Mouse (Mus musculus): ENCODE measurements around the gene Ttc26. TPM values are rescaled to one million over a fixed set of nuclear protein-coding genes. Genes with fewer than 3 reads are reported as not detected.
A peak's percentile ranks its signal among the peaks of the same experiment; 100 is the strongest.

Ttc26 gene
- polyA plus RNA-seq, 1 experiment, result 14.3 TPM

- Histone ChIP-seq H3K27ac (ENCODE audit: insufficient read depth, low read length) (no peak overlapping the region), H3K4me1 (ENCODE audit: control insufficient read depth, insufficient read depth, low read length) (peaks cover 3% of the 10 kb centered on the region), H3K9ac (ENCODE audit: low read depth, poor library complexity, severe bottlenecking) (no peak overlapping the region), H3K4me3 (ENCODE audit: low read depth, low read length) (no peak overlapping the region), H3K9me3 (replicated peaks; ENCODE audit: control insufficient read depth, insufficient read depth, low read length, poor library complexity, severe bottlenecking) (peaks cover 8% of the 10 kb centered on the region), H3K36me3 (ENCODE audit: control insufficient read depth, insufficient read depth, low read length, poor library complexity, severe bottlenecking) (no peaks in the 10 kb centered on the region), H3K27me3 (ENCODE audit: control insufficient read depth, insufficient read depth, low read length, poor library complexity, severe bottlenecking) (no peaks in the 10 kb centered on the region)
- TF ChIP-seq CTCF (IDR thresholded peaks at IDR 0.05; ENCODE audit: low read depth, low read length) (no peak), EP300 (IDR thresholded peaks at IDR 0.05; ENCODE audit: insufficient read depth, low read depth, low read length) (peak; percentile 92; the same call in 1 of the 2 replicates), POLR2A (IDR thresholded peaks at IDR 0.05; ENCODE audit: insufficient read depth, low read length) (no peak)
Measured at GRCm38 (mm10) chr6:38361937-38362336, 19.3 kb upstream of the Ttc26 start.

- no peak for TF ChIP-seq CTCF (IDR thresholded peaks at IDR 0.05; ENCODE audit: low read depth, low read length)
- TF ChIP-seq POLR2A (IDR thresholded peaks at IDR 0.05; ENCODE audit: insufficient read depth, low read length), result no peak
- TF ChIP-seq EP300 (IDR thresholded peaks at IDR 0.05; ENCODE audit: insufficient read depth, low read depth, low read length), result peak; percentile 70; the same call in 1 of the 2 replicates
- no peak overlapping the region for H3K4me3 ChIP-seq (ENCODE audit: low read depth, low read length)
- H3K9me3 ChIP-seq (replicated peaks; ENCODE audit: control insufficient read depth, insufficient read depth, low read length, poor library complexity, severe bottlenecking), result peaks cover 8% of the 10 kb centered on the region
- H3K4me1 ChIP-seq (ENCODE audit: control insufficient read depth, insufficient read depth, low read length), result peaks cover 3% of the 10 kb centered on the region
- H3K27ac ChIP-seq (ENCODE audit: insufficient read depth, low read length), result peak overlapping the region; percentile 66
- 0 out of 2 replicates have a peak overlapping the region, but pooled peaks have one; percentile 8 for H3K9ac ChIP-seq (ENCODE audit: low read depth, poor library complexity, severe bottlenecking)
- H3K27me3 ChIP-seq (ENCODE audit: control insufficient read depth, insufficient read depth, low read length, poor library complexity, severe bottlenecking), result no peaks in the 10 kb centered on the region
- no peaks in the 10 kb centered on the region for H3K36me3 ChIP-seq (ENCODE audit: control insufficient read depth, insufficient read depth, low read length, poor library complexity, severe bottlenecking)
Measured at GRCm38 (mm10) chr6:38363370-38363769, 17.9 kb upstream of the Ttc26 start.

GRCm38 (mm10) chr6:38364121-38364520 is 17.1 kb upstream of the Ttc26 start:
- Histone ChIP-seq H3K27ac (ENCODE audit: insufficient read depth, low read length) (peak overlapping the region; percentile 66), H3K4me1 (ENCODE audit: control insufficient read depth, insufficient read depth, low read length) (peaks cover 3% of the 10 kb centered on the region), H3K9ac (ENCODE audit: low read depth, poor library complexity, severe bottlenecking) (no peak overlapping the region), H3K4me3 (ENCODE audit: low read depth, low read length) (no peak overlapping the region), H3K9me3 (replicated peaks; ENCODE audit: control insufficient read depth, insufficient read depth, low read length, poor library complexity, severe bottlenecking) (peaks cover 8% of the 10 kb centered on the region), H3K36me3 (ENCODE audit: control insufficient read depth, insufficient read depth, low read length, poor library complexity, severe bottlenecking) (no peaks in the 10 kb centered on the region), H3K27me3 (ENCODE audit: control insufficient read depth, insufficient read depth, low read length, poor library complexity, severe bottlenecking) (no peaks in the 10 kb centered on the region)
- TF ChIP-seq CTCF (IDR thresholded peaks at IDR 0.05; ENCODE audit: low read depth, low read length), result no peak
- no peak for TF ChIP-seq EP300 (IDR thresholded peaks at IDR 0.05; ENCODE audit: insufficient read depth, low read depth, low read length)
- no peak for TF ChIP-seq POLR2A (IDR thresholded peaks at IDR 0.05; ENCODE audit: insufficient read depth, low read length)

GRCm38 (mm10) chr6:38369945-38370344 is 11.3 kb upstream of the Ttc26 start:
- Histone ChIP-seq H3K36me3 (ENCODE audit: control insufficient read depth, insufficient read depth, low read length, poor library complexity, severe bottlenecking) (no peaks in the 10 kb centered on the region), H3K4me1 (ENCODE audit: control insufficient read depth, insufficient read depth, low read length) (no peaks in the 10 kb centered on the region), H3K9me3 (replicated peaks; ENCODE audit: control insufficient read depth, insufficient read depth, low read length, poor library complexity, severe bottlenecking) (peaks cover 20% of the 10 kb centered on the region), H3K27ac (ENCODE audit: insufficient read depth, low read length) (no peak overlapping the region), H3K27me3 (ENCODE audit: control insufficient read depth, insufficient read depth, low read length, poor library complexity, severe bottlenecking) (no peaks in the 10 kb centered on the region), H3K9ac (ENCODE audit: low read depth, poor library complexity, severe bottlenecking) (no peak overlapping the region), H3K4me3 (ENCODE audit: low read depth, low read length) (no peak overlapping the region)
- TF ChIP-seq POLR2A (IDR thresholded peaks at IDR 0.05; ENCODE audit: insufficient read depth, low read length) (no peak), CTCF (IDR thresholded peaks at IDR 0.05; ENCODE audit: low read depth, low read length) (no peak), EP300 (IDR thresholded peaks at IDR 0.05; ENCODE audit: insufficient read depth, low read depth, low read length) (no peak)

GRCm38 (mm10) chr6:38374271-38374670 is 7.0 kb upstream of the Ttc26 start:
- Histone ChIP-seq H3K4me1 (ENCODE audit: control insufficient read depth, insufficient read depth, low read length) (no peaks in the 10 kb centered on the region), H3K27ac (ENCODE audit: insufficient read depth, low read length) (no peak overlapping the region), H3K9me3 (replicated peaks; ENCODE audit: control insufficient read depth, insufficient read depth, low read length, poor library complexity, severe bottlenecking) (peaks cover 12% of the 10 kb centered on the region), H3K36me3 (ENCODE audit: control insufficient read depth, insufficient read depth, low read length, poor library complexity, severe bottlenecking) (no peaks in the 10 kb centered on the region), H3K27me3 (ENCODE audit: control insufficient read depth, insufficient read depth, low read length, poor library complexity, severe bottlenecking) (no peaks in the 10 kb centered on the region), H3K9ac (ENCODE audit: low read depth, poor library complexity, severe bottlenecking) (no peak overlapping the region), H3K4me3 (ENCODE audit: low read depth, low read length) (no peak overlapping the region)
- TF ChIP-seq POLR2A (IDR thresholded peaks at IDR 0.05; ENCODE audit: insufficient read depth, low read length) (no peak), CTCF (IDR thresholded peaks at IDR 0.05; ENCODE audit: low read depth, low read length) (no peak), EP300 (IDR thresholded peaks at IDR 0.05; ENCODE audit: insufficient read depth, low read depth, low read length) (no peak)

GRCm38 (mm10) chr6:38380764-38381128 is 523 bp upstream of the Ttc26 start:
- peak overlapping the region; percentile 96 for H3K4me3 ChIP-seq (ENCODE audit: low read depth, low read length)
- H3K4me1 ChIP-seq (ENCODE audit: control insufficient read depth, insufficient read depth, low read length), result no peaks in the 10 kb centered on the region
- no peak for TF ChIP-seq CTCF (IDR thresholded peaks at IDR 0.05; ENCODE audit: low read depth, low read length)
- no peak for TF ChIP-seq EP300 (IDR thresholded peaks at IDR 0.05; ENCODE audit: insufficient read depth, low read depth, low read length)
- TF ChIP-seq POLR2A (IDR thresholded peaks at IDR 0.05; ENCODE audit: insufficient read depth, low read length), result no peak
- no peaks in the 10 kb centered on the region for H3K9me3 ChIP-seq (replicated peaks; ENCODE audit: control insufficient read depth, insufficient read depth, low read length, poor library complexity, severe bottlenecking)
- H3K9ac ChIP-seq (ENCODE audit: low read depth, poor library complexity, severe bottlenecking), result peak overlapping the region; percentile 82
- no peaks in the 10 kb centered on the region for H3K27me3 ChIP-seq (ENCODE audit: control insufficient read depth, insufficient read depth, low read length, poor library complexity, severe bottlenecking)
- no peaks in the 10 kb centered on the region for H3K36me3 ChIP-seq (ENCODE audit: control insufficient read depth, insufficient read depth, low read length, poor library complexity, severe bottlenecking)
- no peak overlapping the region for H3K27ac ChIP-seq (ENCODE audit: insufficient read depth, low read length)

Data from ES-Bruce4 (cell line).